Mouse (Mus musculus) mouse trophoblast stem cell (cell line): ENCODE data around the gene Rmi1.
"Not testable (repeated sequence)": the region's sequence is repeated elsewhere in the genome, so short reads cannot be mapped to it uniquely, and the experiment has no call there.

Experiments
- in situ Hi-C, 2 experiments: fragments of 300-500 bp; cut with MseI, MboI; formaldehyde crosslinking; loops; 2 replicates in 1 of 2; 3 replicates in 1 of 2; pipeline ENCODE4 v1.15.1; 2025

Gene Rmi1

DNA sequence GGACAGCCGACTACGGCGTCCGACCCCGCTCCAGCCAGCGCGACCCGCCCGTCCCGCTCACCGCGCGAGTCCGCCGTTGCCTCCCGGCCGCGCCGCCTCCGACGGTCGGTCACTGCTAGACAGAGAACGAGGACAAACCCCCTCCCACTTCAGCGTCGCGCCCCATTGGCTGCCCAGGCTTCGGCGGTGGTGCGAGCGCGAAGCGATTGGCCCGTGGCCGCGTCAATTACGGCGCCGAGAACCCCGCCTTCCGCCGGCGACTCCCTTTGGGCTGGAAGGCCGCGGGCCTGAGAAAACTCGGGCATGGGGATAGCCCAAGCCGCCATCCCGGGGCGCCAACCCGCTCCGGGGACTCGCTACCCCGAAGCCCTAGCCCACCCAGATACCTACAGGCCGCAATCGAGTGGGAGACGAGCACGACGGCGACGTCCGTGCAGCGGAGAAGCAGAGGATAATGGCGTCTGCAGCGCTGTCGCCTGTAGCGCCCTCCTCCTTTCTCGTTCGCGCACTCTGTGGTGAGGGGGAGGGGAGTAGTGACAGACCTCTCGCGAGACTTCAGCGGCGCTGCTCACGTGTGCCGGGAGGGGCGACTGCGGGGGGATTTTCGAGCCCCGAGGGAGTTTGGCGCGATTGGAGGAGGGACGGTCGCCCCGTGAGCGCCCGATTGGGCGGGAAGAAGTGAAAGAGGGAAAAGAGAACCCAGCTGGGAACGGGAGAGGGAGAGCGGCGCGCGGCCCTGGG, at the start of gene Rmi1:
Gene Rmi1, plus strand, starts transcription at position 246 of the 741 bp plus-strand sequence.
- in situ Hi-C loops = no loop called here

DNA sequence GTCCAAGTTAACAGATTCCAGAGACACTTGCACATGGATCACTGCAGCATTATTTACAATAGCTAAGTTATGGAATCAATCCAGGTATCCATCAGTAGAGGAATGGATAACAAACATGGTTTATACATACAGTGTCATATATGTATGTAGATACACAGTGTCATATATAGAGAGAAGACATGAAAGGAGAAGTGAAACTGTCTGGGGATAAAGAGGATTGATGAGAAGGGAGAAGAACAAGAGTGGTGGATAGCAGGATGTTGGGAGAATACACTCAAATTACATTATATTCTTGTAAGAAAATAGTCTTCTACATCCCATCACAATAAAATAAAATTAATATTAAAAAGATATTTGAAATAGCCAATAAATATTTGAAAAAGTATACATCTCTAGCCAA, 49.1 kb upstream of the Rmi1 start:
- in situ Hi-C loops = no loop called here

DNA sequence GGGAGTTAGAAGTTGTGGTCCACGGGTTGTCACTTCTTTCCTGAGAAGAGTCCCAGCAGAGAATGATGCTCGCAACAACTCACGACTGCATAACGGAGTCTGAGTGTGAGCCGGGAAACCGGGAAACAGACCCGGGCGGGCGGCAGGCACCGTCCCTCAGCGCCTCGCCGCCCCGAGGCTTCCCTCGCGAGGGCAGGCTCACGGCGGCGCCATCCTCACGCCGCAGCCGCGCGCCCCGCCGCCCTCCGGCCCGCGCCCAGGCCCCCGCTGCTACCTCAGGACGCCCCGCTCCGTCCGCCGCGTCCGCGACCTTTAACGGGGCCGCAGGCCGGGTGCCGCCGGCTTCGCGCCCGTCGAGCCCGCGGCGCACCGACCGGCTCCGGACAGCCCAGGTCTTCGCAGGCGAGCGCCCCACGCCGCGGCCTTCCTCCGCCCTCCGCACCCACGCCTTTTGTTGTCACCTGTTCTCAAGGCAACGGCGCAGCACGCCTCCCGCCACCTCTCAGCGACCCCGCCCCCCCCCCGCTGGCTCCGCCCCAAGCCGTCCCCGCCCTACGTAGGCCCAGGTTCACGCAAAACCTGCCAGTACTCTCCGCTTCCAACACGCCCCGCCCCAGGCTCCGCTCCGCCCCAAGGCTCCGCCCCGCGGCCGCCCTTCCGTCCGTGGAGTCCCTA, 43.3 kb upstream of the Rmi1 start, which contains the start of gene Kif27:
Gene Kif27, minus strand, starts transcription at position 494 of the 675 bp plus-strand sequence.
- in situ Hi-C loops = no loop called here

DNA sequence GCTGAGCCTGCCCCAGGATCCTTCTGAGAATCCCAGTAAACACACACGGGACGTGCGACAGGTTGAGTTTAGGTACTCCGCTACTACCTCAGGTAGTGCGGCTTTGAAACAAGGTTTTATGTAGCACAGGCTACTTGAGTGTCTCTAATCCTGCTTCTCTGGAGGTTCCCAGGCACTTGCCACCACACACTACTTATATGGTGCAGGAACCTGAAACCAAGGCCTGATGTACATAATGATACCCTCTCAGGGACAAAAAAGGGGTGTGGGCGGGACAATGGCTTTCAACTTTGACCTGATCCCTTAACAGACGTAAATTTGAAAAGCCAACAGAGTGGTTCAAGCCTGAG, 42.8 kb upstream of the Rmi1 start:
- in situ Hi-C loops = no loop called here

- in situ Hi-C loops = no loop called here
Measured at GRCm38 (mm10) chr13:58364353-58365175, 37.5 kb upstream of the Rmi1 start.

DNA sequence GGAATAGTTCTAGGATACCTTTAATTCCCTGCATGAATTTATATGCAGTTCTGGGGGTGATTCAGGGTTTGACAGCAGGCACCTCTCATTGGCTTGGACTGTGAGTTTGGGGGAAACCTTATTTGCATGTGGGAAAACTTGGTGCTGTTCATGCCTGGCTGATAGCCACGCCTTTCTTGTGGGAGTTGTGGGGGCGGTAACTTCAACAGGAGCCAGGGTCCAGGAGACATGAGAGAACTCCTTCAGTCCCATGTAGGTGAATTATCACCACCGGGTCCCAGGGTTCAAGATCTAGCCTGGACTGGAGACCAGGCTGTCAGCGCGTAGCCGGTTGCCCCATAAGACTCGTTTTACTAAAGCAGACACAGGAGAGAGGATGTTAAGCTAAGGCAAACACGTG, 36.9 kb upstream of the Rmi1 start:
- in situ Hi-C loops = not testable (repeated sequence)

DNA sequence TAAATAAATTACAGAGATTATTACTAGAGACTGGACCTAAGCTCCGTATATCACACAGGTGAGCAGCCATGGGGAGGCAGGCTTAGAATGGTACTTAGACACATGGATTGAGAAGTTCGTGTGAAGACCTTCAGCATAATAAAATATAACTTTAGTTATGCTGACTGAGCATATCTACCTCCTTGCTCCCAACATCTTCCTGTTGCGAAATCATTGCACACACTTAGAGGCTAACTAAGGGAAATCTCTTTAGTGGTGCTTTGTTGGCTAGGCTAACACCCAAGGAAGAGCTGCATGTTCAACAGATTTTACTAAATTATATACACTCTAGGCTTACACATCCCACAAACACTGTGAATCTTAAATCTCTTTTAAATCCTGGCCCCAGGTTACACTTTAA, 35.7 kb upstream of the Rmi1 start:
- in situ Hi-C loops = no loop called here

- in situ Hi-C loops = no loop called here
Measured at GRCm38 (mm10) chr13:58367641-58368040, 34.4 kb upstream of the Rmi1 start.

- in situ Hi-C loops = no loop called here
Measured at GRCm38 (mm10) chr13:58368835-58369234, 33.2 kb upstream of the Rmi1 start.

- in situ Hi-C loops = no loop called here
Measured at GRCm38 (mm10) chr13:58372278-58373152, 29.5 kb upstream of the Rmi1 start.

- in situ Hi-C loops = no loop called here
Measured at GRCm38 (mm10) chr13:58373153-58373470, 28.9 kb upstream of the Rmi1 start.

- in situ Hi-C loops = loop anchor here in 1 of 2 experiments (5.0 kb wide), 1 partner anchor 97 kb away; no protein-coding TSS in a partner anchor
Measured at GRCm38 (mm10) chr13:58384371-58384770, 17.7 kb upstream of the Rmi1 start.

DNA sequence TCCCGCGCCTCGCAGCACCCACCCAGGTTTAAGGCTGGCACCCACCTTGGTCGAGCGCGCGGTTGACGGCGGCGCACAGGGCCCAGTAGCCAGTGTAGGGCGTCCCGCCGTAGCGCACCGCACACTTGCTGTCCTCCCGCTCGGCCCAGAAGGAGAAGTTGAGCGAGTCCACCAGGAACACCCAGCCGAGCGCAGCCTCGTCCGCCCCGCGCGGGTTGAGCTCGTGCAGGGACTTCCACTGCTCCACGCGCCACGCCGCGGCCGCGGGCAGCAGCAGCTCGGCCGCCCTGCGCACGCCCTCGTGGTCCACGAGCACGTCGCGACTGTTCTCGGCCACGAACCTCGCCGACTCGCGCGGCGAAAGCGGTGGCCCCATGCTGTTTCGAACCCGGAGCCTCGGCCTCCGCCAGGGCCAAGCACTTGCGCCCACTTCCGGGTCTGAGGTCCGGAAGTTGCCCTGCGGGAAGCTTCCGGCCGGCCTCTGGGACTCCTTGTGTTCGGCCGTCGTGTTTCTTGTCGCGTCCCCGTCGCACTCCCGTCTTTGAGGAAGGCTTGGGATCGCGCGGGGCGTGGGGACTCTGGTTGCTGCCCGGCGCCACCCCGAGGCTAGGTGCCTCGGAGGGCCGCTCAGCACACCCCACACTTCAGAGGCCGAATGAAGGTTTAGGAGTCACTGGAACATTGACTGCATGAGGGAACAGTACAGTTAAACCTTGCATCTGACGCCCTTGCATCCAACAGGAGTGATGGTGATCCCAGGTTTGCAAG, 17.1 kb upstream of the Rmi1 start, which contains the start of gene 2210016F16Rik:
Gene 2210016F16Rik, minus strand, starts transcription at position 447 of the 768 bp plus-strand sequence.
- in situ Hi-C loops = loop anchor here (5.0 kb wide), 1 partner anchor 98 kb away; no protein-coding TSS in a partner anchor

DNA sequence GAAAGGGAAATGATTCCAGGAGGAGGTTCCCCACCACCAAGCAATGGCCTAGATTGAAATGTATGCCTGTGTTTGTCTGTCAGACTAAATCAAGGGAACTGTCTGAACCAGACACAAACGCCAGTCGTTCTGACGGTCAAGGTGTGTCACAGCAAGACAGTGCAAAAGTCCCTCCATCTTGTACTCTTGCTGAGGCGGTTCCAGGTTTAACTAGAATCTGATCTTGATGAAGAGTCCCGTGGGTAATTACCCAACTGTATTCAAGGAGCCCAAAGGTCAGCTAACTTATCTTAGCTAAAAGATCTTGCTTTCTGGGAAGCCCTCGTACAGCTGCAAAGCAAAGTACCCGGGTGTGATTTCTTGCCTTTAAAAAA, 16.5 kb upstream of the Rmi1 start:
- in situ Hi-C loops = loop anchor here in 1 of 2 experiments (5.0 kb wide), 1 partner anchor 98 kb away; no protein-coding TSS in a partner anchor

DNA sequence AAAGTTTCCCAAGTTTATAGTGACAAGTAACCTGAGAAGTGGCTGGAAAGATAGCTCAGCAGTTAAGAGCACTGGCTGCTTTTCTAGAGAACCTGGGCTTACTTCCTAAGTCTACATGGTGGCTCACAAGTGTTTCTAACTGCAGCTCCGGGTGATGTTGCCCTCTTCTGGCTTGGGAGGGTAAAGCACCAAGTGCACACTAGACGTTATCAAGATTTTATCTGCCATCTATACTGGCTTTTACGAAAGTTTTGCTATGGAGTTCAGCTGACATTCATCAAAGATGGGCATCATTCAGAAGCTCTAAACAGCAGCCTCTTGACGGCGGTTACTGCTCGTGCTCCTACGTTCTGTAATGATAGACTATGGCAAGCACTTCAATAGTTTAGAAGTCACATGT, 14.1 kb upstream of the Rmi1 start:
- in situ Hi-C loops = loop anchor here in 1 of 2 experiments (5.0 kb wide), 1 partner anchor 101 kb away; no protein-coding TSS in a partner anchor

GRCm38 (mm10) chr13:58388379-58388778, 13.7 kb upstream of the Rmi1 start:
- in situ Hi-C loops = loop anchor here in 1 of 2 experiments (5.0 kb wide), 1 partner anchor 101 kb away; no protein-coding TSS in a partner anchor

DNA sequence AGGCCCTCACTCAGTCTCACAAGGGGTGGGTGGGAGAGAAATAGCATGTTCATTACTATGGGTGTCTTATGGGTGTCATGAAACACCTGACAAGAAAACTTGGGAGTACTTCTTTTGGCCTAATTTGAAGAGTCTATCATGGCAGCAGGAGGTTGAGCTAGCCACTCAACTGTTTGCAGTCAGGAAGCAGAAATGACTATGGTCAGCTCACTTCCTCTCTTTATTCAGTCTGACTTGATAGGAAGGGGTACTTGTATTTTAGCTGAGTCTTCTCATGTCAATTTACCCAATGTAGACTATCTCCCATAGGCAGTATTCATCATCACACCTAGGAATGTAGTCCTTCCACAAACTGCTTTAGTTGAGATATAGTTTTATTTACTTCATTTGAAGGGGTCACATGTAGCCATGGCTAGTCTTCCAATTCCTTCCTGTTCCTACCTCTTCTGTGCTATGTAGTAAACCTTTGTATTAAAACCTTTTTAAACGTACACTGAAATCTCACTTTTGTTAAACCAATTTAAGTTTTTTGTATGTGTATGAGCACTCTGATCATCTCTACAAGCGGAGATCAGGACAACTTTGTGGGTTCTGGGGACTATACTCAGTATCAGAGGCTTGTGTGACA, 12.6 kb upstream of the Rmi1 start:
- in situ Hi-C loops = loop anchor here in 1 of 2 experiments (5.0 kb wide), 1 partner anchor 102 kb away; no protein-coding TSS in a partner anchor

DNA sequence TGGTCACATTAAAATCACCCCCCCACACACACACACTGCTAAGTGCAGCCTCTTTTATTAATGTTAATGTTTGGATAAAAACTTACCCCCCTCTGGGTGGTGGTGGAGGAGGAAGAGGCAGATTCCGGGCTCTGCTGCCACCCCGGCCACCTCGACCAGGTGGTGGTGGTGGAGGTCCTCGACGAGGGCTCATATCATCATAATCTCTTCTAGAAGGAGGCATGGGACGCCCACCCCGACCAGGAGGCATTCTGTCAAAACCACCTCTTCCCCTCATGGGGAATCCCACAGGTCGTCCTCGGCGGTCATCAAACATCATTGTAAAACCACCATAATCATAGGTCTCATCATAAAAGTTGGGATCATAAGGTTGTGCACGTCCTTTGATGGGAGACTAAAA, 7.7 kb upstream of the Rmi1 start:
- in situ Hi-C loops = not testable (repeated sequence)

DNA sequence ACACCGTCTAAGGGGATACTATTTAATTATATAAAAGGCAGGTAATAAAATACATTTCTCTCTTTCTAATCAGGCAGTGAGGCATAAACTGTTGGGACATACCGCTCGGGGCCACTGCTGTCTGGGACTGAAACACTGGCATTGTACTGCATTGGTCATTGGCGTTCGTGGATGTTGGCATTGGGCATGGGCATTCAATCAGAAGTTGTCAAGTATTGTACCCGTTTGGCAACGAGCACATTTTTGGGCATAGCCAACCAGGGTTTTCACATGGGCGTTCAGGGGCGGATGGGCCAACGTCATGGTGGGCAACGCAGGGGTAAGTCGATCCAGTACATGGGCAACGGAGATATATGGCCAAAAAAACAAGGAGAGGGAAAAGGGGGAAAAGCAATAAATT, 4.4 kb upstream of the Rmi1 start:
- in situ Hi-C loops = no loop called here

DNA sequence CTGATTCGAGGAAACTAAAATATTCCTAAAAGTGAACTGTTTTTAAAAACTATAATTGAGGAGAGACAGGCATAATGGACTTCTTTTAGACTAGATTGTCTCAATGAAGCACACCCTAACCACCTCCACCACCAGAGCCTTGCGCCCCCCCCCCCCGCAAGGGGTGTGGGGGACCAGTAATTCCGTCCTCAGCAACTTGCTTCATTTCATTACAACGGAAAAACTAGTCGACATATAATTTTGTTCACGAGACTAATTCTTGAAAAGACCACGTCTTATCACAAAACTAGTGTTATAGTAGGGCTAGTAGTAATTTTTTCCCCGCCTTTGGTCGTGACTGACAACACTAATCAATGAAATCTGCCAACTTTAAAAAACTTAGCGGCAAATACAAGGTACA, 1.5 kb upstream of the Rmi1 start:
- in situ Hi-C loops = no loop called here
